Mouse (Mus musculus): Measurements from ENCODE around the gene Slc16a3. TPM values are rescaled to one million over a fixed set of nuclear protein-coding genes. Genes with fewer than 3 reads are reported as not detected.

Slc16a3 gene
- polyA plus RNA-seq, 1 experiment from 2014 or later: 8.0 TPM

- ATAC-seq: no peak
- TF ChIP-seq CTCF (IDR thresholded peaks at IDR 0.05; ENCODE audit: low read depth): no peak
- WGBS: 79% methylated on average over 10 of the region's 10 CpGs
Measured at GRCm38 (mm10) chr11:120964195-120965157, 16.2 kb downstream of the Slc16a3 start.

GRCm38 (mm10) chr11:120965587-120965986 lies 17.3 kb downstream of the Slc16a3 start:
- no peak for ATAC-seq
- Histone ChIP-seq H3K27ac (ENCODE audit: low read depth, low read length) (no peak overlapping the region), H3K4me1 (replicated peaks; ENCODE audit: control insufficient read depth, insufficient read depth, low read length) (no peaks in the 10 kb centered on the region), H3K9ac (ENCODE audit: low read depth, low read length) (no peak overlapping the region), H3K9me3 (ENCODE audit: control insufficient read depth) (no peaks in the 10 kb centered on the region), H3K27me3 (replicated peaks; ENCODE audit: control insufficient read depth, insufficient read depth, low read length) (no peaks in the 10 kb centered on the region), H3K4me2 (replicated peaks; ENCODE audit: low read depth) (no peak overlapping the region), H3K36me3 (ENCODE audit: control insufficient read depth, insufficient read depth) (peaks cover 97% of the 10 kb centered on the region), H3K4me3 (ENCODE audit: low read depth, low read length) (no peak overlapping the region)
- WGBS: 76% methylated on average over 4 of the region's 4 CpGs
- TF ChIP-seq CTCF (IDR thresholded peaks at IDR 0.05; ENCODE audit: low read depth): no peak

More at GRCm38 (mm10) chr11:120964195-120965157, 16.2 kb downstream of the Slc16a3 start:
- Histone ChIP-seq H3K9me3 (ENCODE audit: control insufficient read depth) (no peaks in the 10 kb centered on the region), H3K27me3 (replicated peaks; ENCODE audit: control insufficient read depth, insufficient read depth, low read length) (no peaks in the 10 kb centered on the region), H3K36me3 (ENCODE audit: control insufficient read depth, insufficient read depth) (peaks cover 87% of the 10 kb centered on the region), H3K4me3 (ENCODE audit: low read depth, low read length) (no peak overlapping the region), H3K4me2 (replicated peaks; ENCODE audit: low read depth) (no peak overlapping the region), H3K4me1 (replicated peaks; ENCODE audit: control insufficient read depth, insufficient read depth, low read length) (no peaks in the 10 kb centered on the region), H3K27ac (ENCODE audit: low read depth, low read length) (no peak overlapping the region), H3K9ac (ENCODE audit: low read depth, low read length) (no peak overlapping the region)

- no peak overlapping the region for H3K4me2 ChIP-seq (replicated peaks; ENCODE audit: low read depth)
- no peak for ATAC-seq
- WGBS: 88% methylated on average over 5 of the region's 5 CpGs
Measured at GRCm38 (mm10) chr11:120969742-120970141, 21.5 kb downstream of the Slc16a3 start.

GRCm38 (mm10) chr11:120971237-120971636 lies 23.0 kb downstream of the Slc16a3 start:
- Histone ChIP-seq H3K36me3 (ENCODE audit: control insufficient read depth, insufficient read depth) (peaks cover 93% of the 10 kb centered on the region), H3K4me2 (replicated peaks; ENCODE audit: low read depth) (no peak overlapping the region), H3K4me3 (ENCODE audit: low read depth, low read length) (no peak overlapping the region), H3K27ac (ENCODE audit: low read depth, low read length) (peak overlapping the region; percentile 22; the same call in 1 of the 2 replicates), H3K4me1 (replicated peaks; ENCODE audit: control insufficient read depth, insufficient read depth, low read length) (no peaks in the 10 kb centered on the region; the same call in 1 of the 2 replicates), H3K9ac (ENCODE audit: low read depth, low read length) (no peak overlapping the region), H3K9me3 (ENCODE audit: control insufficient read depth) (no peaks in the 10 kb centered on the region), H3K27me3 (replicated peaks; ENCODE audit: control insufficient read depth, insufficient read depth, low read length) (no peaks in the 10 kb centered on the region)
- no peak for TF ChIP-seq CTCF (IDR thresholded peaks at IDR 0.05; ENCODE audit: low read depth)
- WGBS: 84% methylated on average over 5 of the region's 5 CpGs
- peak; percentile 40 for ATAC-seq

More at GRCm38 (mm10) chr11:120969742-120970141, 21.5 kb downstream of the Slc16a3 start:
- Histone ChIP-seq H3K27ac (ENCODE audit: low read depth, low read length) (no peak overlapping the region), H3K4me3 (ENCODE audit: low read depth, low read length) (no peak overlapping the region), H3K9me3 (ENCODE audit: control insufficient read depth) (no peaks in the 10 kb centered on the region), H3K27me3 (replicated peaks; ENCODE audit: control insufficient read depth, insufficient read depth, low read length) (no peaks in the 10 kb centered on the region), H3K36me3 (ENCODE audit: control insufficient read depth, insufficient read depth) (peaks cover 95% of the 10 kb centered on the region), H3K4me1 (replicated peaks; ENCODE audit: control insufficient read depth, insufficient read depth, low read length) (no peaks in the 10 kb centered on the region), H3K9ac (ENCODE audit: low read depth, low read length) (no peak overlapping the region)
- TF ChIP-seq CTCF (IDR thresholded peaks at IDR 0.05; ENCODE audit: low read depth): no peak

GRCm38 (mm10) chr11:120973318-120973717 lies 25.0 kb downstream of the Slc16a3 start:
- Histone ChIP-seq H3K9ac (ENCODE audit: low read depth, low read length) (no peak overlapping the region), H3K9me3 (ENCODE audit: control insufficient read depth) (no peaks in the 10 kb centered on the region), H3K4me1 (replicated peaks; ENCODE audit: control insufficient read depth, insufficient read depth, low read length) (no peaks in the 10 kb centered on the region; the same call in 1 of the 2 replicates), H3K4me2 (replicated peaks; ENCODE audit: low read depth) (no peak overlapping the region), H3K4me3 (ENCODE audit: low read depth, low read length) (no peak overlapping the region), H3K27me3 (replicated peaks; ENCODE audit: control insufficient read depth, insufficient read depth, low read length) (no peaks in the 10 kb centered on the region), H3K36me3 (ENCODE audit: control insufficient read depth, insufficient read depth) (peaks cover 81% of the 10 kb centered on the region), H3K27ac (ENCODE audit: low read depth, low read length) (no peak overlapping the region)
- ATAC-seq: no peak
- no peak for TF ChIP-seq CTCF (IDR thresholded peaks at IDR 0.05; ENCODE audit: low read depth)
- WGBS: 61% methylated on average over 6 of the region's 6 CpGs

- Histone ChIP-seq H3K4me2 (replicated peaks; ENCODE audit: low read depth) (no peak overlapping the region; the same call in 1 of the 2 replicates), H3K4me3 (ENCODE audit: low read depth, low read length) (no peak overlapping the region), H3K27ac (ENCODE audit: low read depth, low read length) (peak overlapping the region; percentile 62; the same call in 1 of the 2 replicates), H3K9me3 (ENCODE audit: control insufficient read depth) (no peaks in the 10 kb centered on the region), H3K9ac (ENCODE audit: low read depth, low read length) (no peak overlapping the region), H3K27me3 (replicated peaks; ENCODE audit: control insufficient read depth, insufficient read depth, low read length) (no peaks in the 10 kb centered on the region), H3K4me1 (replicated peaks; ENCODE audit: control insufficient read depth, insufficient read depth, low read length) (peaks cover 6% of the 10 kb centered on the region; the same call in 1 of the 2 replicates), H3K36me3 (ENCODE audit: control insufficient read depth, insufficient read depth) (peaks cover 67% of the 10 kb centered on the region)
- ATAC-seq: no peak
- 51% methylated on average over 8 of the region's 8 CpGs for WGBS
- no peak for TF ChIP-seq CTCF (IDR thresholded peaks at IDR 0.05; ENCODE audit: low read depth)
Measured at GRCm38 (mm10) chr11:120979711-120980426, 31.6 kb downstream of the Slc16a3 start.
